Mouse (Mus musculus) lung, postnatal 0 days (tissue): Measurements from ENCODE around the gene Abhd6.

ENCODE experiments used
- CTCF ChIP-seq: IDR thresholded peaks from 2 replicates; pipeline ENCODE4 v1.5.1; 2016; ENCODE audit warnings: antibody characterized with exemption, mild to moderate bottlenecking
- EP300 ChIP-seq: IDR thresholded peaks from 2 replicates; pipeline ENCODE4 v1.6.1; 2016; ENCODE audit warnings: antibody characterized with exemption, mild to moderate bottlenecking, control low read depth

- TF ChIP-seq CTCF (no peak), EP300 (no peak)
Observed at GRCm38 (mm10) chr14:8007486-8007885, 4.8 kb downstream of the Abhd6 start.
